Mouse (Mus musculus) neural tube, embryonic 12.5 days (tissue): ENCODE measurements around the gene Ap3b2. TPM values are rescaled to one million over a fixed set of nuclear protein-coding genes. Genes with fewer than 3 reads are reported as not detected.
A peak's percentile ranks its signal among the peaks of the same experiment; 100 is the strongest.

Experiments used
- ATAC-seq: fragments of 200-750 bp; cut with Nextera tagmentation; 2 replicates; pipeline ENCODE4 v1.8.0; 2017; ENCODE audit warnings: low read depth, mild to moderate bottlenecking, moderate TSS enrichment, moderate library complexity; ENCODE audit not compliant: low FRiP score
- H3K27ac ChIP-seq: fragments of 300-500 bp; sonication (generic); 2 replicates; pipeline ENCODE4 v1.5.1; 2016
- H3K27me3 ChIP-seq: fragments of 300-500 bp; sonication (generic); replicated peaks from 2 replicates; pipeline ENCODE4 v1.6.1; 2016; ENCODE audit warnings: mild to moderate bottlenecking
- H3K36me3 ChIP-seq: fragments of 300-500 bp; sonication (generic); 2 replicates; pipeline ENCODE4 v1.6.1; 2016; ENCODE audit warnings: mild to moderate bottlenecking
- H3K4me1 ChIP-seq: fragments of 300-500 bp; sonication (generic); 2 replicates; pipeline ENCODE4 v1.6.1; 2016
- H3K4me2 ChIP-seq: fragments of 300-500 bp; sonication (generic); replicated peaks from 2 replicates; pipeline ENCODE4 v1.6.1; 2016; ENCODE audit warnings: mild to moderate bottlenecking
- H3K4me3 ChIP-seq: fragments of 300-500 bp; sonication (generic); 2 replicates; pipeline ENCODE4 v1.5.1; 2016
- H3K9ac ChIP-seq: fragments of 300-500 bp; sonication (generic); 2 replicates; pipeline ENCODE4 v1.6.1; 2016; ENCODE audit warnings: mild to moderate bottlenecking
- H3K9me3 ChIP-seq: fragments of 300-500 bp; sonication (generic); 2 replicates; pipeline ENCODE4 v1.6.1; 2016; ENCODE audit warnings: mild to moderate bottlenecking
- WGBS: fragments of 180-500 bp; shearing (Covaris S2); methylation state at CpG from one replicate; pipeline ENCODE4 v1.1.7; 2016; 5-methylcytosine and 5-hydroxymethylcytosine counted together
- microRNA counts: library from miRNA; unstranded; fragments of <30 nt; microRNA quantifications from one replicate; lab custom pipeline; 2017
- polyA plus RNA-seq: library from polyadenylated mRNA; unstranded; fragments of >200 nt; fragmentation: Nextera tagmentation; extraction: Ambion mirVana; gene quantifications from 2 replicates; pipeline ENCODE4 v1.2.1, GENCODE M21; 2016

The Ap3b2 gene
- polyA plus RNA-seq, 1 experiment from 2014 or later, result 89.7 TPM

- no peaks in the 10 kb centered on the region for H3K4me1 ChIP-seq
- whole genome bisulfite sequencing, result 80% methylated on average over 9 of the region's 9 CpGs
- no peak overlapping the region for H3K4me2 ChIP-seq
- no peak overlapping the region for H3K4me3 ChIP-seq
- no peaks in the 10 kb centered on the region for H3K9me3 ChIP-seq
- no peak overlapping the region for H3K9ac ChIP-seq
- H3K36me3 ChIP-seq, result peaks cover 55% of the 10 kb centered on the region
- no peak overlapping the region for H3K27ac ChIP-seq
- ATAC-seq, result no peak
- no peaks in the 10 kb centered on the region for H3K27me3 ChIP-seq
Observed at GRCm38 (mm10) chr7:81464906-81465450, 28.7 kb downstream of the Ap3b2 start.

GRCm38 (mm10) chr7:81464116-81464515 lies 29.6 kb downstream of the Ap3b2 start:
- ATAC-seq, result no peak
- H3K36me3 ChIP-seq, result peaks cover 55% of the 10 kb centered on the region
- no peak overlapping the region for H3K9ac ChIP-seq
- WGBS, result 13% methylated on average over 4 of the region's 4 CpGs
- H3K27ac ChIP-seq, result no peak overlapping the region
- no peak overlapping the region for H3K4me2 ChIP-seq
- H3K4me3 ChIP-seq, result no peak overlapping the region
- H3K9me3 ChIP-seq, result no peaks in the 10 kb centered on the region
- 0 out of 2 replicates have a peak, but pooled peaks cover 2% of the 10 kb centered on the region for H3K27me3 ChIP-seq
- no peaks in the 10 kb centered on the region for H3K4me1 ChIP-seq

- Histone ChIP-seq H3K9me3 (no peaks in the 10 kb centered on the region), H3K9ac (no peak overlapping the region), H3K4me1 (no peaks in the 10 kb centered on the region), H3K4me3 (no peak overlapping the region), H3K4me2 (no peak overlapping the region), H3K27ac (no peak overlapping the region), H3K36me3 (peaks cover 55% of the 10 kb centered on the region), H3K27me3 (peaks cover 10% of the 10 kb centered on the region; the same call in 1 of the 2 replicates)
- ATAC-seq, result no peak
- WGBS, result 79% methylated on average over 3 of the region's 3 CpGs
Observed at GRCm38 (mm10) chr7:81462815-81463214, 30.9 kb downstream of the Ap3b2 start.

- Histone ChIP-seq H3K4me3 (peak within 1 kb of the TSS; percentile 51), H3K9me3 (no peaks in the 10 kb centered on the region), H3K27ac (no peak within 1 kb of the TSS), H3K9ac (peak within 1 kb of the TSS; percentile 56), H3K27me3 (peaks cover 68% of the 10 kb centered on the region), H3K4me1 (peaks cover 24% of the 10 kb centered on the region), H3K4me2 (peak within 1 kb of the TSS; percentile 94), H3K36me3 (no peaks in the 10 kb centered on the region)
- peak; percentile 27; the same call in 1 of the 2 replicates for ATAC-seq
- WGBS, result under 1% methylated on average over 28 of the region's 28 CpGs
Observed at GRCm38 (mm10) chr7:81455155-81455651, 38.5 kb downstream of the Ap3b2 start, which contains the start of gene Cpeb1. TSS of gene Cpeb1 (minus strand) at chr7:81455465.

- Histone ChIP-seq H3K27me3 (peaks cover 68% of the 10 kb centered on the region), H3K4me2 (peak overlapping the region; percentile 94), H3K4me1 (peaks cover 24% of the 10 kb centered on the region), H3K36me3 (no peaks in the 10 kb centered on the region), H3K9me3 (no peaks in the 10 kb centered on the region), H3K9ac (peak overlapping the region; percentile 56), H3K4me3 (peak overlapping the region; percentile 51), H3K27ac (no peak overlapping the region)
- 2% methylated on average over 71 of the region's 87 CpGs for WGBS
- peak; percentile 65 for ATAC-seq
Observed at GRCm38 (mm10) chr7:81454331-81455039, 39.2 kb downstream of the Ap3b2 start.

- Histone ChIP-seq H3K4me1 (peaks cover 24% of the 10 kb centered on the region), H3K27me3 (peaks cover 62% of the 10 kb centered on the region), H3K9me3 (no peaks in the 10 kb centered on the region), H3K4me2 (peak overlapping the region; percentile 94), H3K36me3 (no peaks in the 10 kb centered on the region), H3K4me3 (peak overlapping the region; percentile 51), H3K27ac (no peak overlapping the region), H3K9ac (peak overlapping the region; percentile 56; the same call in 1 of the 2 replicates)
- ATAC-seq, result peak; percentile 42
- WGBS, result 5% methylated on average over 79 of the region's 84 CpGs
Observed at GRCm38 (mm10) chr7:81453443-81454274, 40.1 kb downstream of the Ap3b2 start.

- Histone ChIP-seq H3K4me3 (peak overlapping the region; percentile 51; the same call in 1 of the 2 replicates), H3K9me3 (no peaks in the 10 kb centered on the region), H3K27me3 (peaks cover 58% of the 10 kb centered on the region), H3K4me1 (peaks cover 24% of the 10 kb centered on the region), H3K27ac (no peak overlapping the region), H3K4me2 (peak overlapping the region; percentile 94), H3K9ac (0 out of 2 replicates have a peak overlapping the region, but pooled peaks have one; percentile 5), H3K36me3 (no peaks in the 10 kb centered on the region)
- 5% methylated on average over 21 of the region's 21 CpGs for WGBS
- ATAC-seq, result peak; percentile 42
Observed at GRCm38 (mm10) chr7:81452971-81453441, 40.7 kb downstream of the Ap3b2 start.

MicroRNA genes within 50 kb of the gene (microRNA counts, 519-probe panel; counts per million panel counts)
- microRNA mmu-miR-1839-3p (lab: Ali Mortazavi, UCI) (342 counts per million, percentile 67 among the panel's probes with 10 or more counts), microRNA mmu-miR-1839-5p (lab: Ali Mortazavi, UCI) (2,130 counts per million, percentile 69 among the panel's probes with 10 or more counts)

Other genes with a start within 250 kb of the Ap3b2 start
- 837 and 850 TPM in 2 replicates for gene Rps17, start 148.7 kb downstream of the Ap3b2 start, polyA plus RNA-seq
- 1.9 and 4.0 TPM in 2 replicates for gene Cpeb1, start 38.5 kb downstream of the Ap3b2 start, polyA plus RNA-seq
- not detected in 2 replicates for gene BC048679, start 4.4 kb upstream of the Ap3b2 start, polyA plus RNA-seq
- gene Fsd2, start 73.0 kb upstream of the Ap3b2 start, polyA plus RNA-seq, result 0.14 and 0.18 TPM in 2 replicates
- 5.9 and 7.5 TPM in 2 replicates for gene Whamm, start 77.3 kb upstream of the Ap3b2 start, polyA plus RNA-seq
- 21.9 and 24.7 TPM in 2 replicates for gene Homer2, start 213.6 kb upstream of the Ap3b2 start, polyA plus RNA-seq